Mouse (Mus musculus): ENCODE measurements at regions not wholly inside any gene's neighbourhood (a gene's known extent, or its start where the extent isn't known, plus 50 kb on each side); places are given as distances from the start of the nearest gene placed in this dataset.
A peak's percentile ranks its signal among the peaks of the same experiment; 100 is the strongest.

DNA sequence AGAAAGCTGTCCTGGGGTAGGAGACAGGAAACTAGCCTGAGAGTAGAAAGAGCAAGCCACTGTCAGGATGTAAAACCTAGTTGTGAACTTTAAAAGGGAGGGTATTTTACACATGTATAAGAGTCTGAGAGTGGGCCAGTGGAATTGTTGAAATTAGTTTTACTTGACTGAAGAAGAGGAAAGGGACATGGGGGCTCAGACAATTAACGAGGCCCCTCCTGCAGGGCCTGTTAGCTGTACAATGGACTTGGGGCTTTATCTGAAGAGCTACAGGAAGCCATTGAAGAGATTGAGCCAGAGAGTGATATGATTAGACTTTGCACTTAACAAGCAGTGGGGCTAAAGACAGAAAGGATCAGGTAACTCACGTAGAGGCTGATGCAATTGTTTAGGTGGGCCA, 102.2 kb upstream of the Adamts9 start:
- no peak for DNase-seq (ENCODE audit: low spot score in 2 of 2)

GRCm38 (mm10) chr6:93041041-93041440, 97.7 kb upstream of the Adamts9 start:
- no peak for DNase-seq (ENCODE audit: low spot score in 2 of 2)

DNA sequence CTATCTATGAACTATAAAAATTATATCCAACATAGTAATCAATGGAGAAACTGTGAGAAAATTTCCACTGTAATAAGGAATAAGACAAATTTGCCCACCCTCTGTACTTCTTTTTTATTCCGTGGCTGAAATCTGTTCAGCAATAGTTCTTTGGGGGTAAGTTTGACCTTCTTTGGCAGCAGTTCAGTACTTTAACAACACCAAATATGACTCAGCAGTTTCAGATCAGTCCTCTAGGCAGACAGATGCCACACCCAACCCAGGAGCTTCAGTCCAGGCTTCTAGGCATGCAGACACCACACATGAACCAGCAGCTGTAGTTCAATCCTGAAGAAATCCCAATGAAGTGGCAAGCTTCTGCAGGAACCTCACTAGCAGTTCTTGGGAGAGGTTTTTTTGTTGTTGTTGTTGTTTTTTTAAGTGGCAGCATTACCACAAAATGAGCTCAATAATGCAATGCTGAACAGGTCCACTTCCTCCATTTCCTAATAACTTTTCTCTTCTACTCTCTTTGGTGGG, 88.6 kb upstream of the Adamts9 start:
- no peak for DNase-seq (ENCODE audit: low spot score in 2 of 2)

GRCm38 (mm10) chr6:93026068-93027022, 83.1 kb upstream of the Adamts9 start:
- DNase-seq (ENCODE audit: low spot score in 2 of 2) = no peak

GRCm38 (mm10) chr6:93014534-93014933, 71.2 kb upstream of the Adamts9 start:
- DNase-seq (ENCODE audit: low spot score in 2 of 2) = no peak

- DNase-seq (ENCODE audit: low spot score in 2 of 2) = no peak
These were observed 68.6 kb upstream of the Adamts9 start for GRCm38 (mm10) chr6:93011906-93012305.

GRCm38 (mm10) chr6:93004587-93005240, 61.4 kb upstream of the Adamts9 start:
- DNase-seq (ENCODE audit: low spot score in 2 of 2) = peak in 1 of 2 experiments; percentile 23

- DNase-seq (ENCODE audit: low spot score in 2 of 2) = no peak
These were observed 60.5 kb upstream of the Adamts9 start for GRCm38 (mm10) chr6:93003812-93004211.

- DNase-seq (ENCODE audit: low spot score in 2 of 2) = no peak
These were observed 50.4 kb upstream of the Adamts9 start for GRCm38 (mm10) chr6:92993647-92994046.
